Mouse (Mus musculus) limb, embryonic 14.5 days (tissue): ENCODE data around the gene Gid8. TPM values are rescaled to one million over a fixed set of nuclear protein-coding genes. Genes with fewer than 3 reads are reported as not detected.

Experiments used
- ATAC-seq: fragments of 200-750 bp; cut with Nextera tagmentation; 2 replicates; pipeline ENCODE4 v1.8.0; 2017; ENCODE audit warnings: low read depth, moderate number of reproducible peaks, moderate TSS enrichment; ENCODE audit not compliant: low FRiP score
- DNase-seq: peaks from one replicate; pipeline ENCODE4 v3.0.0-alpha.2; 2015; ENCODE audit warnings: low spot score
- H3K27ac ChIP-seq: fragments of 300-500 bp; sonication (generic); replicated peaks from 2 replicates; pipeline ENCODE4 v1.5.1; 2014; ENCODE audit warnings: low read depth, mild to moderate bottlenecking, low read length, moderate library complexity, mixed read lengths
- H3K27me3 ChIP-seq: fragments of 300-500 bp; sonication (generic); 2 replicates; pipeline ENCODE4 v1.6.1; 2014; ENCODE audit warnings: low read length, mixed read lengths; ENCODE audit not compliant: control insufficient read depth, insufficient read depth
- H3K36me3 ChIP-seq: fragments of 300-500 bp; sonication (generic); 2 replicates; pipeline ENCODE4 v1.6.1; 2014; ENCODE audit warnings: mild to moderate bottlenecking, low read length, moderate library complexity, mixed read lengths; ENCODE audit not compliant: control insufficient read depth, insufficient read depth
- H3K4me1 ChIP-seq: fragments of 300-500 bp; sonication (generic); 2 replicates; pipeline ENCODE4 v1.6.1; 2014; ENCODE audit warnings: antibody characterized with exemption, low read length, mixed read lengths; ENCODE audit not compliant: control insufficient read depth, insufficient read depth
- H3K4me2 ChIP-seq: fragments of 300-500 bp; sonication (generic); replicated peaks from 2 replicates; pipeline ENCODE4 v1.6.1; 2014; ENCODE audit warnings: low read depth, mild to moderate bottlenecking, low read length, moderate library complexity; ENCODE audit not compliant: severe bottlenecking
- H3K4me3 ChIP-seq: fragments of 300-500 bp; sonication (generic); replicated peaks from 2 replicates; pipeline ENCODE4 v1.5.1; 2014; ENCODE audit warnings: low read length
- H3K9ac ChIP-seq: fragments of 300-500 bp; sonication (generic); 2 replicates; pipeline ENCODE4 v1.6.1; 2014; ENCODE audit warnings: mild to moderate bottlenecking, low read depth, low read length, moderate library complexity; ENCODE audit not compliant: severe bottlenecking
- H3K9me3 ChIP-seq: fragments of 300-500 bp; sonication (generic); 2 replicates; pipeline ENCODE4 v1.6.1; 2016; ENCODE audit warnings: low read length; ENCODE audit not compliant: control insufficient read depth
- POLR2A ChIP-seq: fragments of 200-500 bp; IDR thresholded peaks from 2 replicates; pipeline ENCODE4 v1.8.0; 2012; ENCODE audit warnings: inconsistent platforms, mild to moderate bottlenecking, moderate library complexity, borderline replicate concordance; ENCODE audit not compliant: insufficient read depth, insufficient read length; ENCODE audit errors: extremely low read depth
- WGBS: fragments of 180-500 bp; shearing (Covaris S2); extraction: QIAGEN DNeasy Blood & Tissue Kit; methylation state at CpG from one replicate; pipeline ENCODE4 v1.1.7; 2014; 5-methylcytosine and 5-hydroxymethylcytosine counted together
- polyA plus RNA-seq, 2 experiments: library from polyadenylated mRNA; depleted of rRNA in 1 of 2; stranded (reverse) in 1 of 2; unstranded in 1 of 2; fragments of >200 nt; fragmentation: Nextera tagmentation in 1 of 2; extraction: Ambion mirVana in 1 of 2; gene quantifications; 2 replicates each; pipeline versions ENCODE4 v1.2.1 to v1.2.3; 2012 to 2014

Gene Gid8
- polyA plus RNA-seq, 2 experiments = 64.0 to 69.9 TPM

- H3K4me2 ChIP-seq = no peak overlapping the region
These were observed 31.5 kb downstream of the Gid8 start for GRCm38 (mm10) chr2:180741421-180741820.

GRCm38 (mm10) chr2:180742820-180743219 is 32.9 kb downstream of the Gid8 start:
- 82% methylated on average over 6 of the region's 6 CpGs for WGBS

More at GRCm38 (mm10) chr2:180741421-180741820, 31.5 kb downstream of the Gid8 start:
- Histone ChIP-seq H3K9me3 (no peaks in the 10 kb centered on the region), H3K27me3 (no peaks in the 10 kb centered on the region), H3K27ac (no peak overlapping the region), H3K9ac (no peak overlapping the region), H3K4me3 (no peak overlapping the region), H3K36me3 (no peaks in the 10 kb centered on the region), H3K4me1 (no peaks in the 10 kb centered on the region)
- ATAC-seq (no peak), DNase-seq (no peak)
- 79% methylated on average over 7 of the region's 7 CpGs for WGBS
- no peak for TF ChIP-seq POLR2A

GRCm38 (mm10) chr2:180743321-180743720 is 33.4 kb downstream of the Gid8 start:
- DNase-seq = no peak
- no peak for TF ChIP-seq POLR2A
- Histone ChIP-seq H3K4me2 (no peak overlapping the region), H3K9ac (no peak overlapping the region), H3K27me3 (no peaks in the 10 kb centered on the region), H3K27ac (no peak overlapping the region), H3K4me3 (no peak overlapping the region), H3K4me1 (no peaks in the 10 kb centered on the region), H3K9me3 (no peaks in the 10 kb centered on the region), H3K36me3 (no peaks in the 10 kb centered on the region)
- WGBS = 90% methylated on average over 2 of the region's 2 CpGs
- ATAC-seq = no peak

More at GRCm38 (mm10) chr2:180742820-180743219, 32.9 kb downstream of the Gid8 start:
- no peaks in the 10 kb centered on the region for H3K27me3 ChIP-seq
- H3K27ac ChIP-seq = no peak overlapping the region
- no peaks in the 10 kb centered on the region for H3K4me1 ChIP-seq
- no peak overlapping the region for H3K4me2 ChIP-seq
- ATAC-seq (no peak), DNase-seq (no peak)
- no peak for TF ChIP-seq POLR2A
- no peaks in the 10 kb centered on the region for H3K36me3 ChIP-seq
- H3K4me3 ChIP-seq = no peak overlapping the region
- no peak overlapping the region for H3K9ac ChIP-seq
- no peaks in the 10 kb centered on the region for H3K9me3 ChIP-seq

- 35% methylated on average over 17 of the region's 17 CpGs for WGBS
- Histone ChIP-seq H3K9ac (no peak overlapping the region), H3K4me3 (no peak overlapping the region), H3K27me3 (no peaks in the 10 kb centered on the region), H3K4me1 (no peaks in the 10 kb centered on the region), H3K36me3 (no peaks in the 10 kb centered on the region), H3K4me2 (no peak overlapping the region), H3K27ac (no peak overlapping the region), H3K9me3 (no peaks in the 10 kb centered on the region)
- DNase-seq = peak; percentile 74
- peak; percentile 20; the same call in 1 of the 2 replicates for TF ChIP-seq POLR2A
- peak; percentile 79 for ATAC-seq
These were observed 35.5 kb downstream of the Gid8 start for GRCm38 (mm10) chr2:180745248-180745927.

GRCm38 (mm10) chr2:180746569-180747192 is 36.8 kb downstream of the Gid8 start:
- WGBS = 34% methylated on average over 5 of the region's 5 CpGs
- Histone ChIP-seq H3K4me2 (no peak overlapping the region), H3K4me1 (no peaks in the 10 kb centered on the region), H3K9me3 (no peaks in the 10 kb centered on the region), H3K27ac (no peak overlapping the region), H3K4me3 (no peak overlapping the region), H3K27me3 (no peaks in the 10 kb centered on the region), H3K9ac (no peak overlapping the region), H3K36me3 (no peaks in the 10 kb centered on the region)
- TF ChIP-seq POLR2A = no peak
- DNase-seq (no peak), ATAC-seq (no peak)
